Mouse (Mus musculus) heart, adult 2 months (tissue): ENCODE measurements around the gene Atp6v0c. TPM values are rescaled to one million over a fixed set of nuclear protein-coding genes. Genes with fewer than 3 reads are reported as not detected.

Experiments used
- DNase-seq, 2 experiments: peaks; one replicate each; pipeline ENCODE4 v3.0.0; 2021
- H3K27ac ChIP-seq: fragments of 200-600 bp; 2 replicates; pipeline ENCODE4 v1.8.1; 2022
- H3K27me3 ChIP-seq: fragments of 200-500 bp; 2 replicates; pipeline ENCODE4 v1.6.1; 2012; ENCODE audit warnings: mild to moderate bottlenecking, low read length, inconsistent platforms, mixed read lengths; ENCODE audit not compliant: control insufficient read depth, insufficient read depth
- H3K36me3 ChIP-seq: fragments of 200-500 bp; 2 replicates; pipeline ENCODE4 v1.6.1; 2012; ENCODE audit warnings: low read length, inconsistent platforms; ENCODE audit not compliant: control insufficient read depth, insufficient read depth
- H3K4me1 ChIP-seq: fragments of 200-500 bp; 2 replicates; pipeline ENCODE4 v1.6.1; 2011; ENCODE audit warnings: low read length; ENCODE audit not compliant: control insufficient read depth, insufficient read depth
- H3K4me3 ChIP-seq: fragments of 200-600 bp; 2 replicates; pipeline ENCODE4 v1.8.1; 2022
- H3K79me2 ChIP-seq: fragments of 200-500 bp; replicated peaks from 2 replicates; pipeline ENCODE4 v1.6.1; 2012; ENCODE audit warnings: mild to moderate bottlenecking, inconsistent platforms, low read length, moderate library complexity, mixed read lengths; ENCODE audit not compliant: control insufficient read depth, insufficient read depth
- H3K9ac ChIP-seq: fragments of 200-500 bp; 2 replicates; pipeline ENCODE4 v1.6.1; 2012; ENCODE audit warnings: low read depth, mild to moderate bottlenecking, control low read depth, inconsistent platforms, low read length, mixed read lengths
- CTCF ChIP-seq: fragments of 200-600 bp; IDR thresholded peaks from 2 replicates; pipeline ENCODE4 v1.8.1; 2022; ENCODE audit warnings: antibody characterized with exemption, mild to moderate bottlenecking, moderate library complexity
- EP300 ChIP-seq: fragments of 200-500 bp; IDR thresholded peaks from 2 replicates; pipeline ENCODE4 v1.6.1; 2011; ENCODE audit warnings: low read depth, low read length, control low read depth; ENCODE audit not compliant: insufficient read depth
- POLR2A ChIP-seq: fragments of 200-500 bp; IDR thresholded peaks from 2 replicates; pipeline ENCODE4 v1.6.1; 2011; ENCODE audit warnings: mild to moderate bottlenecking, low read depth, low read length, control low read depth; ENCODE audit not compliant: insufficient read depth
- WGBS: fragments of 180-500 bp; shearing (Covaris S2); methylation state at CpG from one replicate; pipeline ENCODE4 v1.1.7; 2018; 5-methylcytosine and 5-hydroxymethylcytosine counted together
- intact Hi-C: fragments of 180-260 bp; cut with DNase I; formaldehyde crosslinking; loops from one replicate; pipeline ENCODE4 v1.15.1; 2025
- polyA plus RNA-seq: library from polyadenylated mRNA; depleted of rRNA; stranded (reverse); fragments of >200 nt; gene quantifications from 2 replicates; pipeline ENCODE4 v1.2.3, GENCODE M21; 2012
- total RNA-seq, 2 experiments: library from RNA; stranded (reverse); gene quantifications; 2 replicates each; pipeline ENCODE4 v1.2.3; 2021

The Atp6v0c gene
- total and polyA plus RNA-seq, 3 experiments = 219 to 732 (median 255) TPM

GRCm38 (mm10) chr17:24210591-24210990 is 41.1 kb upstream of the Atp6v0c start:
- Histone ChIP-seq H3K4me1 (peaks cover 16% of the 10 kb centered on the region), H3K9ac (no peak overlapping the region), H3K4me3 (no peak overlapping the region), H3K79me2 (no peaks in the 10 kb centered on the region), H3K27ac (no peak overlapping the region), H3K27me3 (no peaks in the 10 kb centered on the region), H3K36me3 (no peaks in the 10 kb centered on the region)
- intact Hi-C loops = no loop called here
- WGBS = 81% methylated on average over 3 of the region's 3 CpGs
- DNase-seq = no peak
- TF ChIP-seq EP300 = no peak
- no peak for TF ChIP-seq POLR2A
- no peak for TF ChIP-seq CTCF

GRCm38 (mm10) chr17:24209916-24210240 is 40.4 kb upstream of the Atp6v0c start:
- intact Hi-C loops = no loop called here
- no peak overlapping the region for H3K27ac ChIP-seq
- no peaks in the 10 kb centered on the region for H3K79me2 ChIP-seq
- no peak overlapping the region for H3K4me3 ChIP-seq
- H3K27me3 ChIP-seq = no peaks in the 10 kb centered on the region
- 77% methylated on average over 3 of the region's 3 CpGs for WGBS
- H3K4me1 ChIP-seq = peaks cover 16% of the 10 kb centered on the region
- TF ChIP-seq POLR2A (no peak), EP300 (no peak), CTCF (no peak)
- no peak overlapping the region for H3K9ac ChIP-seq
- H3K36me3 ChIP-seq = no peaks in the 10 kb centered on the region
- no peak for DNase-seq

GRCm38 (mm10) chr17:24209043-24209915 is 39.8 kb upstream of the Atp6v0c start, which contains the start of gene Ntn3:
TSS of gene Ntn3 (minus strand) at chr17:24209531.
- H3K4me1 ChIP-seq = peaks cover 21% of the 10 kb centered on the region
- peak within 1 kb of the TSS; percentile 82 for H3K9ac ChIP-seq
- intact Hi-C loops = no loop called here
- H3K4me3 ChIP-seq = peak within 1 kb of the TSS; percentile 45
- no peak for TF ChIP-seq CTCF
- no peak for TF ChIP-seq POLR2A
- no peaks in the 10 kb centered on the region for H3K79me2 ChIP-seq
- H3K36me3 ChIP-seq = no peaks in the 10 kb centered on the region
- peak within 1 kb of the TSS; percentile 8 for H3K27ac ChIP-seq
- no peaks in the 10 kb centered on the region for H3K27me3 ChIP-seq
- peak; percentile 69 to 72 for DNase-seq
- WGBS = 6% methylated on average over 43 of the region's 43 CpGs

GRCm38 (mm10) chr17:24208641-24209042 is 39.1 kb upstream of the Atp6v0c start:
- Histone ChIP-seq H3K79me2 (no peaks in the 10 kb centered on the region), H3K9ac (peak overlapping the region; percentile 82), H3K36me3 (no peaks in the 10 kb centered on the region), H3K27ac (peak overlapping the region; percentile 8), H3K4me3 (peak overlapping the region; percentile 45), H3K4me1 (peaks cover 21% of the 10 kb centered on the region), H3K27me3 (no peaks in the 10 kb centered on the region)
- intact Hi-C loops = no loop called here
- peak in 1 of 2 experiments; percentile 45 for DNase-seq
- WGBS = 6% methylated on average over 29 of the region's 29 CpGs
- TF ChIP-seq POLR2A = 0 out of 2 replicates have a peak, but pooled peaks have one; percentile 7
- no peak for TF ChIP-seq CTCF

GRCm38 (mm10) chr17:24207768-24208640 is 38.5 kb upstream of the Atp6v0c start:
- Histone ChIP-seq H3K27ac (no peak overlapping the region), H3K79me2 (no peaks in the 10 kb centered on the region), H3K4me1 (peaks cover 21% of the 10 kb centered on the region), H3K4me3 (peak overlapping the region; percentile 45), H3K27me3 (no peaks in the 10 kb centered on the region), H3K36me3 (no peaks in the 10 kb centered on the region), H3K9ac (peak overlapping the region; percentile 82)
- intact Hi-C loops = loop anchor here (1.0 kb wide), 1 partner anchor 12 kb away; the partner anchor contains the start of gene Tedc2
- WGBS = 85% methylated on average over 34 of the region's 34 CpGs
- no peak for DNase-seq
- TF ChIP-seq CTCF (no peak), EP300 (no peak), POLR2A (no peak)
